Mouse (Mus musculus): ENCODE measurements around the gene Tgm4. TPM values are rescaled to one million over a fixed set of nuclear protein-coding genes. Genes with fewer than 3 reads are reported as not detected.

Gene Tgm4
- total and polyA plus RNA-seq, 2 experiments from 2014 or later: 0.27 to 0.48 TPM

GRCm38 (mm10) chr9:123079149-123079548 is 44.6 kb downstream of the Tgm4 start:
- Histone ChIP-seq H3K9ac (replicated peaks; ENCODE audit: low read length, poor library complexity, severe bottlenecking) (no peak overlapping the region), H3K4me2 (ENCODE audit: low read depth, low read length, poor library complexity, severe bottlenecking) (no peak overlapping the region), H3K4me3 (ENCODE audit: low read depth, low read length) (no peak overlapping the region), H3K27ac (ENCODE audit: low read depth, low read length) (no peak overlapping the region), H3K27me3 (ENCODE audit: insufficient read depth, low read length) (no peaks in the 10 kb centered on the region), H3K9me3 (ENCODE audit: low read length) (no peaks in the 10 kb centered on the region), H3K4me1 (ENCODE audit: insufficient read depth, low read length) (no peaks in the 10 kb centered on the region), H3K36me3 (ENCODE audit: insufficient read depth, low read length) (peaks cover 74% of the 10 kb centered on the region)
- no peak for ATAC-seq (ENCODE audit: low FRiP score)
- DNase-seq (ENCODE audit: low spot score): no peak
- WGBS: 93% methylated on average over 5 of the region's 5 CpGs
- no peak for TF ChIP-seq CTCF (IDR thresholded peaks at IDR 0.05)

DNA sequence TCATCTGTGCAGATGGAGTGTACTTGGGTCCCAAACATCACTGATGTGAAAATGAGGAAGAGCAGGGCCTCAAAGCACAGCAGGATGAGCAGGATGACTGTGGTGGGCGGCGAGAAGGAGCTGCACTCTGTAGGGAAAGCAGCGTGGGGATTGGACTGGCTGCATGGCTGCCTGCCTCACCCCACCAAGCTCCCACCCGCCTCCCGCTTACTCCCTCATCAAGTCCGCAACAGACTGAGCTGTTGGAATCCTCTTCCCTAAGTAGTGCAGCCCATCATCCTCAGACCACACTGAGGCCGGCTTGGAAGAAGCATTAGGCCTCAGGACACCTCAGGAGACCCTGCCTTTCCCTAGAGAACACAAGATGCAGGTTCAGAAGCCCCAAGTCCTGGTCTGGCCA is 45.8 kb downstream of the Tgm4 start:
- no peak for ATAC-seq (ENCODE audit: low FRiP score)
- no peak overlapping the region for H3K27ac ChIP-seq (ENCODE audit: low read depth, low read length)
- no peaks in the 10 kb centered on the region for H3K4me1 ChIP-seq (ENCODE audit: insufficient read depth, low read length)
- H3K36me3 ChIP-seq (ENCODE audit: insufficient read depth, low read length): peaks cover 79% of the 10 kb centered on the region
- WGBS: 94% methylated on average over 7 of the region's 7 CpGs
- DNase-seq (ENCODE audit: low spot score): no peak
- no peak for TF ChIP-seq CTCF (IDR thresholded peaks at IDR 0.05)
- no peak overlapping the region for H3K4me2 ChIP-seq (ENCODE audit: low read depth, low read length, poor library complexity, severe bottlenecking)
- no peaks in the 10 kb centered on the region for H3K27me3 ChIP-seq (ENCODE audit: insufficient read depth, low read length)
- no peak overlapping the region for H3K9ac ChIP-seq (replicated peaks; ENCODE audit: low read length, poor library complexity, severe bottlenecking)
- H3K4me3 ChIP-seq (ENCODE audit: low read depth, low read length): no peak overlapping the region
- H3K9me3 ChIP-seq (ENCODE audit: low read length): no peaks in the 10 kb centered on the region

GRCm38 (mm10) chr9:123080796-123081195 is 46.3 kb downstream of the Tgm4 start:
- Histone ChIP-seq H3K9me3 (ENCODE audit: low read length) (no peaks in the 10 kb centered on the region), H3K4me3 (ENCODE audit: low read depth, low read length) (no peak overlapping the region), H3K9ac (replicated peaks; ENCODE audit: low read length, poor library complexity, severe bottlenecking) (no peak overlapping the region), H3K27ac (ENCODE audit: low read depth, low read length) (no peak overlapping the region), H3K36me3 (ENCODE audit: insufficient read depth, low read length) (peaks cover 83% of the 10 kb centered on the region), H3K27me3 (ENCODE audit: insufficient read depth, low read length) (no peaks in the 10 kb centered on the region), H3K4me2 (ENCODE audit: low read depth, low read length, poor library complexity, severe bottlenecking) (no peak overlapping the region), H3K4me1 (ENCODE audit: insufficient read depth, low read length) (no peaks in the 10 kb centered on the region)
- DNase-seq (ENCODE audit: low spot score) (no peak), ATAC-seq (ENCODE audit: low FRiP score) (no peak)
- WGBS: 60% methylated on average over 1 of the region's 1 CpGs
- TF ChIP-seq CTCF (IDR thresholded peaks at IDR 0.05): no peak

DNA sequence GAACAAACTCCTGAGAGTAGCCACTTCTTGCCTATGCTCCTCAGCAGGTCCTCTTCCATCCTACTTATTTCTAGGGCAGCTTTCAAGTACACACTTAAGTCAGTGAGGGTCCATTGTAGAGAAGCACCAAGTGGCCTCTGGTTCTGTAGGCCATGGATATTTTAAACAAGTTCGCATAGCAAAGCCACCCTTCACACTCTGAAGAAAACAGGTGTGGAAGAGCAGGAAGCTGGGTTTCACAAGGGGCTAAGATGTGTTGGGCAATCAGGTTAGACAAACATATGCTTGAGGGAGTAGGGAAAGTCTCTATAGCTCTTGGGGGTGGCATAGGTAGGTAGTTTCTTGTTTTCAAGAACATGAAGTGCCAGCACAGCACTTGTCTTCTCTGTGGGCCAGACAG is 50.8 kb downstream of the Tgm4 start:
- 83% methylated on average over 1 of the region's 1 CpGs for WGBS
- no peak overlapping the region for H3K27ac ChIP-seq (ENCODE audit: low read depth, low read length)
- no peak overlapping the region for H3K9ac ChIP-seq (replicated peaks; ENCODE audit: low read length, poor library complexity, severe bottlenecking)
- ATAC-seq (ENCODE audit: low FRiP score) (no peak), DNase-seq (ENCODE audit: low spot score) (no peak)
- H3K9me3 ChIP-seq (ENCODE audit: low read length): no peaks in the 10 kb centered on the region
- H3K4me1 ChIP-seq (ENCODE audit: insufficient read depth, low read length): no peaks in the 10 kb centered on the region
- no peak overlapping the region for H3K4me2 ChIP-seq (ENCODE audit: low read depth, low read length, poor library complexity, severe bottlenecking)
- no peaks in the 10 kb centered on the region for H3K27me3 ChIP-seq (ENCODE audit: insufficient read depth, low read length)
- peaks cover 81% of the 10 kb centered on the region for H3K36me3 ChIP-seq (ENCODE audit: insufficient read depth, low read length)
- H3K4me3 ChIP-seq (ENCODE audit: low read depth, low read length): no peak overlapping the region
- no peak for TF ChIP-seq CTCF (IDR thresholded peaks at IDR 0.05)

DNA sequence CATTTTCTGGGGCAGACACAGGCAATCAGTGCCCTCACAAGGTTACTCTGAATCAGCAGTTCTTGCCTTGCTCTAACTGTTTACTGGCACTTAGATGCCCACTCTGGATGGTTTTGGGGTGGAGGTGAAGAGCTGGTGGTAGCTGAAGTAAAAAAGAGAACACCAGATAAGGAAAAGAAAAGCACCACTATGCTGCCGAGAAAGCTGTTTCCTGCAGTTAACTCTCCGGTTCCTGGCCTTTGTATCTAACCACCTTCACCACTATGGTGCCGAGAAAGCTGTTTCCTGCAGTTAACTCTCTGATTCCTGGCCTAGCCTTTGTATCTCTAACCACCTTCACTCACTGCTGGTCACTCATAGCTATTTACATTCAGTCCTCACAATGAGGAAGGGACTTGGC is 53.0 kb downstream of the Tgm4 start:
- H3K27ac ChIP-seq (ENCODE audit: low read depth, low read length): no peak overlapping the region
- no peaks in the 10 kb centered on the region for H3K4me1 ChIP-seq (ENCODE audit: insufficient read depth, low read length)
- H3K27me3 ChIP-seq (ENCODE audit: insufficient read depth, low read length): no peaks in the 10 kb centered on the region
- H3K4me2 ChIP-seq (ENCODE audit: low read depth, low read length, poor library complexity, severe bottlenecking): no peak overlapping the region
- DNase-seq (ENCODE audit: low spot score) (no peak), ATAC-seq (ENCODE audit: low FRiP score) (no peak)
- H3K9me3 ChIP-seq (ENCODE audit: low read length): no peaks in the 10 kb centered on the region
- no peak for TF ChIP-seq CTCF (IDR thresholded peaks at IDR 0.05)
- no peak overlapping the region for H3K4me3 ChIP-seq (ENCODE audit: low read depth, low read length)
- H3K9ac ChIP-seq (replicated peaks; ENCODE audit: low read length, poor library complexity, severe bottlenecking): no peak overlapping the region
- H3K36me3 ChIP-seq (ENCODE audit: insufficient read depth, low read length): peaks cover 65% of the 10 kb centered on the region
- WGBS: 87% methylated on average over 3 of the region's 3 CpGs

GRCm38 (mm10) chr9:123090844-123091243 is 56.3 kb downstream of the Tgm4 start:
- TF ChIP-seq CTCF (IDR thresholded peaks at IDR 0.05): no peak
- no peak overlapping the region for H3K27ac ChIP-seq (ENCODE audit: low read depth, low read length)
- H3K4me3 ChIP-seq (ENCODE audit: low read depth, low read length): no peak overlapping the region
- 94% methylated on average over 4 of the region's 4 CpGs for WGBS
- H3K4me1 ChIP-seq (ENCODE audit: insufficient read depth, low read length): no peaks in the 10 kb centered on the region
- no peak overlapping the region for H3K4me2 ChIP-seq (ENCODE audit: low read depth, low read length, poor library complexity, severe bottlenecking)
- peaks cover 45% of the 10 kb centered on the region for H3K36me3 ChIP-seq (ENCODE audit: insufficient read depth, low read length)
- no peaks in the 10 kb centered on the region for H3K9me3 ChIP-seq (ENCODE audit: low read length)
- H3K9ac ChIP-seq (replicated peaks; ENCODE audit: low read length, poor library complexity, severe bottlenecking): no peak overlapping the region
- ATAC-seq (ENCODE audit: low FRiP score) (no peak), DNase-seq (ENCODE audit: low spot score) (no peak)
- H3K27me3 ChIP-seq (ENCODE audit: insufficient read depth, low read length): no peaks in the 10 kb centered on the region
